Mouse (Mus musculus) neural tube, embryonic 11.5 days (tissue): ENCODE measurements at regions not wholly inside any gene's neighbourhood (a gene's known extent, or its start where the extent isn't known, plus 50 kb on each side); places are given as distances from the start of the nearest gene placed in this dataset.
"Not testable (repeated sequence)": the region's sequence is repeated elsewhere in the genome, so short reads cannot be mapped to it uniquely, and the experiment has no call there.

Source experiments
- ATAC-seq: fragments of 200-750 bp; cut with Nextera tagmentation; 2 replicates; pipeline ENCODE4 v1.8.0; 2017; ENCODE audit warnings: moderate number of reproducible peaks, mild to moderate bottlenecking, moderate TSS enrichment, moderate library complexity; ENCODE audit not compliant: insufficient read depth, low FRiP score, low TSS enrichment
- DNase-seq: peaks from one replicate; pipeline ENCODE4 v3.0.0-alpha.2; 2015; ENCODE audit warnings: low spot score
- H3K27ac ChIP-seq: fragments of 300-500 bp; sonication (generic); 2 replicates; pipeline ENCODE4 v1.5.1; 2014; ENCODE audit warnings: low read depth, mild to moderate bottlenecking, low read length
- H3K27me3 ChIP-seq: fragments of 300-500 bp; sonication (generic); 2 replicates; pipeline ENCODE4 v1.6.1; 2014; ENCODE audit warnings: mild to moderate bottlenecking, low read length, mixed read lengths; ENCODE audit not compliant: control insufficient read depth, insufficient read depth
- H3K36me3 ChIP-seq: fragments of 300-500 bp; sonication (generic); 2 replicates; pipeline ENCODE4 v1.6.1; 2014; ENCODE audit warnings: mild to moderate bottlenecking, low read length, moderate library complexity, mixed read lengths; ENCODE audit not compliant: control insufficient read depth, insufficient read depth
- H3K4me1 ChIP-seq: fragments of 300-500 bp; sonication (generic); 2 replicates; pipeline ENCODE4 v1.6.1; 2014; ENCODE audit warnings: low read length, mixed read lengths; ENCODE audit not compliant: control insufficient read depth, insufficient read depth
- H3K4me2 ChIP-seq: fragments of 300-500 bp; sonication (generic); 2 replicates; pipeline ENCODE4 v1.6.1; 2014; ENCODE audit warnings: low read depth, mild to moderate bottlenecking, moderate library complexity
- H3K4me3 ChIP-seq: fragments of 300-500 bp; sonication (generic); 2 replicates; pipeline ENCODE4 v1.5.1; 2014; ENCODE audit warnings: low read depth, low read length
- H3K9ac ChIP-seq: fragments of 300-500 bp; sonication (generic); 2 replicates; pipeline ENCODE4 v1.6.1; 2014; ENCODE audit warnings: mild to moderate bottlenecking, low read length
- H3K9me3 ChIP-seq: fragments of 300-500 bp; sonication (generic); 2 replicates; pipeline ENCODE4 v1.6.1; 2016; ENCODE audit warnings: low read length; ENCODE audit not compliant: control insufficient read depth
- WGBS: fragments of 180-500 bp; shearing (Covaris S2); extraction: QIAGEN DNeasy Blood & Tissue Kit; methylation state at CpG from one replicate; pipeline ENCODE4 v1.1.7; 2014; 5-methylcytosine and 5-hydroxymethylcytosine counted together

DNA sequence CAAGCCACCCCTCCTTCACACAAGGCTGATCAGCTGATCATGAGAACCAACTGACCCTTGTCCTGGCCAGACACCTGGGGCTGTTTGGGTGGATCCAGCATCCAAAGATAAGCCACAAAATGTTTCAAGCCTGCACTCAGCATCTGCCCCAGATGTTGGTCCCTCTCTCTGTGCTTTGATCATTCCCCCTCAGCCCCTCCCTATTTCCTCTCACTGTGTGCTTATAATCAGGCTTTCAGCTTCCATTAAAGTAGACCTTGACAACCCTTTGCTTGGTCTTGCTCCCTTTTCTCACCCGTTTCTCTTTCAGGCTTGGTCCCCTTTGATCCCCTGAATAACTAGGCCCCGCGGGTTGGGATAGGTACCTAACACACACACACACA is 58.4 kb upstream of the Chd2 start:
- DNase-seq, H3K27me3 ChIP-seq, H3K4me2 ChIP-seq, H3K9ac ChIP-seq, ATAC-seq, H3K4me3 ChIP-seq, H3K36me3 ChIP-seq, H3K27ac ChIP-seq, H3K9me3 ChIP-seq: not testable (repeated sequence)
- WGBS, result 82% methylated on average over 3 of the region's 3 CpGs
- peaks cover 14% of the 10 kb centered on the region for H3K4me1 ChIP-seq

DNA sequence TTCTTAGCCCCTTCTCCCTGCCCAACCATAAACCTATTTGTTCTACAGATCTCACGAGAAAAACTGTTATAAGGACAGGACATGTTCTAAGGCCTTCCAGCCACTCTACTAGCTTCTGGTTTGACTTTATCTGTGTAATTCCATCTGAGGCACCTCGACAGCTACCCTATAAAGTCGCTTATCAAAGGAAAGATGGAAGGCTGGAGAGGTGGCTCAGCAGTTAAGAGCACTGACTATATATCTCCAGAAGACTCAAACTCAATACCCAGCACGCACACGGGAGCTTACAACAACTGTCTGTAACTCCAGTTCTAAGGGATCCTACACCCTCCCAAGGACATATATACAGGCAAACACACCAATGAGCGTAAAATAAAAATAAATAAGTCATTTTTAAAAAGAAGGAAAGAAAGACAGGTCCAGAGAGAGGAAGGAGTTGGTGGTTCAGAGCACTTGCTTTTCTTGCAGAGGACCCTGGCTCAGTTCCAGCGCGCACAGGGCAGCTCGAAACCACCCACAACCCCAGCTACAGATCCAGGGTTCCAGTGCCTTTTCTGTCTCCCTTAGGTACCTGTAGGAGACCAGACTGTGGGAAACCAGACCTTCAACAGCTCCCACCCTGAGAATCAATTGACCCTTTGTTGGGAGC is 57.8 kb upstream of the Chd2 start:
- 91% methylated on average over 9 of the region's 9 CpGs for WGBS
- Histone ChIP-seq H3K27ac (no peak overlapping the region), H3K9ac (no peak overlapping the region), H3K4me1 (peaks cover 14% of the 10 kb centered on the region), H3K27me3 (no peaks in the 10 kb centered on the region), H3K4me3 (no peak overlapping the region), H3K9me3 (no peaks in the 10 kb centered on the region), H3K36me3 (no peaks in the 10 kb centered on the region), H3K4me2 (no peak overlapping the region)
- no peak for ATAC-seq
- DNase-seq, result no peak

DNA sequence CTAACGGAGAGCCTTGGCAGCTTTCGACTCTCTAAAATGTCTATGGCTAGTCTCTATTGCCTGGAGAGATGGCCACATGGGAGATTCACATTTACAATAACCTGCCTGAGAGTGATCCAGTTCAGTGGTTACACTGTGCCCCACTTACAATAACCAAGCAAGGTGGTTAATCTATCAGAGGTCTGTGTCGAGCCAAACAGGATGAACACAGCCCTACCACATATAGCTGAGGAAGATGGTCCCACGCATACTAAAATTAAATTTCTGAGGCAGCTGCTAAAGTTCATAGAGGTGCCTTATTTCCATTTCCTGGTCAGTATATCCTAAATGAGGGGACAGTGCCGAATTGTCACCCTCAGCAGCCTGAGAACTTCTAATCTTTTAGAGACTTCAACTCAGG is 56.3 kb upstream of the Chd2 start:
- WGBS, result 80% methylated on average over 5 of the region's 5 CpGs
- no peaks in the 10 kb centered on the region for H3K27me3 ChIP-seq
- no peak overlapping the region for H3K4me3 ChIP-seq
- no peak overlapping the region for H3K4me2 ChIP-seq
- no peak overlapping the region for H3K9ac ChIP-seq
- DNase-seq (no peak), ATAC-seq (no peak)
- H3K27ac ChIP-seq, result no peak overlapping the region
- peaks cover 19% of the 10 kb centered on the region for H3K4me1 ChIP-seq
- H3K36me3 ChIP-seq, result no peaks in the 10 kb centered on the region
- H3K9me3 ChIP-seq, result no peaks in the 10 kb centered on the region

DNA sequence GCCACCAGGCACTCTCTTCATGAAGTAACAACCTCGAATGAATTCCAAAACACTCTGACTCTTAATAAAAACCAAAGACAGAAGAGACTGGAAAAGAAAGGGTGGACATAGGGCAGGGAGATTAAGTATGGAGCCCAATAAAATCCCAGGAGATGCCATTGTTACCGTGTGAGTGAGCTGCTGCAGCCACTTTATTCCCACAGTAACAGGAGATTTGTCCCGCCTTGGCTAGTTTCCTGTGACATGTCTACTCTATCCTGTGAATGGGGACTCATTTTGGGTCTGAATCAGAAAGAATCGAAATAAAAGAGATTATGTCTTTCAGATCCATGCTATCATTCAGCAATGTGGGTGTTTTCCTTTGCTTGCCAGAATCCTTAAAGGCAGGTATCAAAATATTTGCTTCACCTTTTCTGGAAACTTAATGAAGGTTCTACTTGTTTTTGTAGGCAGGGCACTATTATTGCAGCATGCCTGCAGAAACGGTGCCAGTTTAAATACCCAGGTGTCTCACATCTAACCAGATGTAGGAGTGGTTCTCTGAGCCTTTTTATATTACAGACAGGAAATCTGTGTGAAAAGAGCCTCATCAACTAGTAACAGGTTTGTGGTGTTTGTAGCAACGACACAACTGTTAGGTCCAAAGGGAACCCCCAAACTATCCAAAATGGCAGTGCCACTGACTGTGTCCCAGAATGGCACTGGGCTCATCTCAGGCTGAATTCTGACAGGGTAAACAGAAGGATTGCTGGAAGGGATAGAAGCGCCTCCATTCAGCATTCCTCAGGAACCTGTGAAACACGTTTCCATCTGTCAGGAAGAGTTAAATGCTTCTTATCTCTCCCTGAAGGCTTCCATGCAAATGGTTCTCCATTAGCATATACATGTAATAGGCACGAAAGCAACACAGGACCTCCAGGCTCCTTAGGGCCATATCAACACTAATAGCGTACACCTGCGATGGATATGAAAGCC is 55.5 kb upstream of the Chd2 start:
- Histone ChIP-seq H3K4me1 (peaks cover 19% of the 10 kb centered on the region), H3K27me3 (no peaks in the 10 kb centered on the region), H3K36me3 (no peaks in the 10 kb centered on the region), H3K27ac (no peak overlapping the region), H3K4me2 (no peak overlapping the region), H3K4me3 (no peak overlapping the region), H3K9ac (no peak overlapping the region; the same call in 1 of the 2 replicates), H3K9me3 (no peaks in the 10 kb centered on the region)
- 58% methylated on average over 11 of the region's 11 CpGs for WGBS
- ATAC-seq, result no peak
- no peak for DNase-seq

DNA sequence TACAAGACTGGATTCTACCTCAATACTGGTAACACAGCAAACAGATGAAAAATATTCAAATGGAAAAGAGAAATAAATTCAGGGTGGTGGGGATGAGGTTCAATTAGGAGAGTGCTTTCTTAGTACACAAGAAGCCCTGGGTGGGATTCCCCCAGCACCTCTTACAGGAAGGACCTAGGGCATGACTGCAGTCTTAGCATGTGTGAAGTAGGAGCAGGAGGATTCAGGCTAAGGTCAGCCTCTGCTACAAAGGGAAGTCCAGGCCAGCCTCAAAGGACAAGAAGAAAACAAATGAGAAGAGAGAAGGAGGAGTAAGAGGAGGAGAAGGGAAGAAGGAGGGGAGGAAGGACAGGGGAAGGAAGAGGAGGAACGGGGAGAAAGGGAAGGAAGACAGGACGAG is 54.8 kb upstream of the Chd2 start:
- Histone ChIP-seq H3K4me1 (peaks cover 19% of the 10 kb centered on the region), H3K4me3 (no peak overlapping the region), H3K9ac (no peak overlapping the region; the same call in 1 of the 2 replicates), H3K27ac (peak overlapping the region; percentile 90; the same call in 1 of the 2 replicates), H3K36me3 (no peaks in the 10 kb centered on the region), H3K4me2 (no peak overlapping the region), H3K27me3 (no peaks in the 10 kb centered on the region), H3K9me3 (no peaks in the 10 kb centered on the region)
- no peak for ATAC-seq
- no peak for DNase-seq
- 55% methylated on average over 2 of the region's 2 CpGs for WGBS

DNA sequence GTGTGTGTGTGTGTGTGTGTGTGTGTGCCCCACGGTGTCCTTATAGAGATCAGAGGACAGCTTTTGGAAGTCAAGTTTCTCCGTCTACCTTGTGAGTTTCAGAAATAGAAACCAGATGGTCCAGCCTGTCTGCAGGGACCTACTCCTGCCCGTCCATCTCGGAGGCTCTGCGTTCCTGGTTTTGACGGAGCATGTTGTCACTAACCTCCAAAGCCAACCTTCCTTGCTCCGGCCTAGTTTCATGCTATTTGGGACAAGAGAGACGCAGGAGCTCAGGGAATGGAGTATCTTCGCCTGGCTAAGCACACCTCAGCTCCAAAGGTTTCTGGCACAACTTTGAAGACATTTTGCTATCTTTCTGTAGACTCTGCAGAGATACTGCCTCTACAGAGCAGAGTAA is 54.2 kb upstream of the Chd2 start:
- peak overlapping the region; percentile 90 for H3K27ac ChIP-seq
- H3K27me3 ChIP-seq, result no peaks in the 10 kb centered on the region
- DNase-seq, result no peak
- WGBS, result 45% methylated on average over 9 of the region's 9 CpGs
- no peaks in the 10 kb centered on the region for H3K9me3 ChIP-seq
- no peak overlapping the region for H3K4me3 ChIP-seq
- 0 out of 2 replicates have a peak overlapping the region, but pooled peaks have one; percentile 10 for H3K9ac ChIP-seq
- H3K4me2 ChIP-seq, result peak overlapping the region; percentile 46; the same call in 1 of the 2 replicates
- no peaks in the 10 kb centered on the region for H3K36me3 ChIP-seq
- H3K4me1 ChIP-seq, result peaks cover 19% of the 10 kb centered on the region
- ATAC-seq, result peak; percentile 25; the same call in 1 of the 2 replicates

DNA sequence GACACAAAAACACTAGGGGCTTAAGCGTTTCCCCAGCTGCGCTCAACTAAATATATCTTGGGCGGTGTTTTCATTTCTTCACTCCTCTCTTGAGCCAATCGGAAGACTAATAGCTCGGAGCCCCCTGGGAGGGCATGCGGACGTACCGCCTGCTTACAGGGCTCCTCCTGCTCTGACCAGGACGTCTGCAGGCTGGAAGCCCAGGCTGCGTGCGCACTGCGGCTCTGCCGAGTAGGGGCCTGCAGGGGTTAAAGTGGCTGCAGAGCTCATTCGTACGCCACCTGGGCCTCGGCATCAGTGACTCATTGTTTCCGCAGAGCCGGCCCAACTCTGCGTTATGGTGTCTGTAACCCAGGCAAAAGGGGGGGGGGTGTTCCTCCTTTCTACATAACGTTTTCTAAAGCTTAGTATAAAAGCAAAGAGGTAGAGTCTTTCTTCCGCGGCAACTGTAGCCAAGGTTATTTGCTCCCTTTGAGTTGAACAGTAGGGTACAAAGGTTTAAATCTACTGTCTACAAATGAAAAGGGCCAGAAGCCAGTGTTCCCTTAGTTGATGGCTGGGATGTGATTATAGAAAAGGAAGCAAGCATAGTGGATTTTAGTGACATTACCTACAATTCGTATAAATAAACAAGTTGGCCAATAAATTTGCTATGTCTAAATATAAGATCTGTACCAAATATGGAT is 53.7 kb upstream of the Chd2 start:
- no peaks in the 10 kb centered on the region for H3K27me3 ChIP-seq
- peak overlapping the region; percentile 90 for H3K27ac ChIP-seq
- H3K9me3 ChIP-seq, result no peaks in the 10 kb centered on the region
- DNase-seq (peak; percentile 96), ATAC-seq (peak; percentile 98)
- H3K9ac ChIP-seq, result peak overlapping the region; percentile 19
- H3K4me2 ChIP-seq, result peak overlapping the region; percentile 46
- H3K4me3 ChIP-seq, result peak overlapping the region; percentile 7
- H3K36me3 ChIP-seq, result no peaks in the 10 kb centered on the region
- WGBS, result 2% methylated on average over 23 of the region's 23 CpGs
- peaks cover 19% of the 10 kb centered on the region for H3K4me1 ChIP-seq

DNA sequence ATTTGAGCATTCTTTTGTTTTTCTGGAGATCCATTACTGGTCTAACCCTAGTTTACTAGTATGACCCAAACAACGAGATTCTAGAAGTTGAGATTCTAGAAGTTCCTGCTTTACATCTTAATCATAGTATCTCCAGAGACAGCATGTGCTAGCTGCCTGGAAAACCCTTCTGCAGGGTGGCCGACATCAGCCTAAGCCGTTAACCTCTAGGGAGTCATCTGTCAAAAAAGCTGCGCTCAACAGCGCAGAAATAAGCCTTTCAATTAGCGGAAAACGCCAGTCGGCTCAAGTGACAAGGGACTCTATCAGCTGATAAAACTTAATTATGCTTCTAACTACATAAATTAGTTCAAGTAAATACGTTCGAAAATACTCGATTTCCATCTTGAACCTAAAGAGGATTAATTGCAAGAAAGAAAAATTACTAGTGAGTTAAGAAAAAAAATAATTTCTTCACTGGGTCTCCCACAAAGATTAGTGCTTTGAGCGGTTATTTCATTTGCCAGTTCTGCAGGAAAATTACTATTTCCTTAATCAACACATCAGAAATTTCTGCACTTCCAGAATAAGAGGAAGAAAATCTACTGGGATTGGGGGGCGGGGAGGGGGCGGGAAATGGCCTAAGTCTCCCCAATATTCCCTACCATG is 53.0 kb upstream of the Chd2 start:
- under 1% methylated on average over 14 of the region's 14 CpGs for WGBS
- no peak overlapping the region for H3K9ac ChIP-seq

More for the DNA sequence above, 53.0 kb upstream of the Chd2 start:
- H3K4me1 ChIP-seq, result peaks cover 19% of the 10 kb centered on the region
- peak overlapping the region; percentile 7; the same call in 1 of the 2 replicates for H3K4me3 ChIP-seq
- peak overlapping the region; percentile 90 for H3K27ac ChIP-seq
- H3K27me3 ChIP-seq, result no peaks in the 10 kb centered on the region
- no peaks in the 10 kb centered on the region for H3K36me3 ChIP-seq
- no peaks in the 10 kb centered on the region for H3K9me3 ChIP-seq
- DNase-seq, result peak; percentile 63
- peak; percentile 42; the same call in 1 of the 2 replicates for ATAC-seq
- peak overlapping the region; percentile 46 for H3K4me2 ChIP-seq
